Mouse (Mus musculus): ENCODE data around the gene Cc2d1a. TPM values are rescaled to one million over a fixed set of nuclear protein-coding genes. Genes with fewer than 3 reads are reported as not detected.
A peak's percentile ranks its signal among the peaks of the same experiment; 100 is the strongest.

Gene Cc2d1a
- polyA plus RNA-seq, 1 experiment from 2014 or later = 16.9 TPM

GRCm38 (mm10) chr8:84170096-84170495 is 22.4 kb upstream of the Cc2d1a start:
- H3K9ac ChIP-seq = no peak overlapping the region
- no peak overlapping the region for H3K4me2 ChIP-seq (replicated peaks)
- WGBS = 95% methylated on average over 5 of the region's 5 CpGs
- no peaks in the 10 kb centered on the region for H3K9me3 ChIP-seq
- no peak overlapping the region for H3K27ac ChIP-seq
- H3K4me1 ChIP-seq = no peaks in the 10 kb centered on the region
- ATAC-seq (ENCODE audit: low FRiP score, low read depth) = no peak
- no peaks in the 10 kb centered on the region for H3K27me3 ChIP-seq (replicated peaks)
- H3K4me3 ChIP-seq = no peak overlapping the region
- H3K36me3 ChIP-seq = peaks cover 40% of the 10 kb centered on the region

- Histone ChIP-seq H3K4me3 (no peak overlapping the region), H3K9ac (no peak overlapping the region), H3K4me2 (replicated peaks) (no peak overlapping the region), H3K27me3 (replicated peaks) (no peaks in the 10 kb centered on the region), H3K9me3 (no peaks in the 10 kb centered on the region), H3K36me3 (peaks cover 22% of the 10 kb centered on the region), H3K27ac (no peak overlapping the region), H3K4me1 (no peaks in the 10 kb centered on the region)
- WGBS = 93% methylated on average over 2 of the region's 2 CpGs
- no peak for ATAC-seq (ENCODE audit: low FRiP score, low read depth)
Observed at GRCm38 (mm10) chr8:84167696-84168095, 20.0 kb upstream of the Cc2d1a start.

GRCm38 (mm10) chr8:84157620-84158019 is 9.9 kb upstream of the Cc2d1a start:
- H3K9ac ChIP-seq = no peak overlapping the region
- H3K36me3 ChIP-seq = peaks cover 17% of the 10 kb centered on the region
- no peak overlapping the region for H3K4me2 ChIP-seq (replicated peaks)
- 95% methylated on average over 4 of the region's 4 CpGs for WGBS
- no peaks in the 10 kb centered on the region for H3K27me3 ChIP-seq (replicated peaks)
- no peak for ATAC-seq (ENCODE audit: low FRiP score, low read depth)
- H3K4me3 ChIP-seq = no peak overlapping the region
- H3K27ac ChIP-seq = no peak overlapping the region
- H3K9me3 ChIP-seq = no peaks in the 10 kb centered on the region
- H3K4me1 ChIP-seq = no peaks in the 10 kb centered on the region

- 73% methylated on average over 3 of the region's 3 CpGs for WGBS
- Histone ChIP-seq H3K4me3 (no peak overlapping the region), H3K27me3 (replicated peaks) (no peaks in the 10 kb centered on the region), H3K4me2 (replicated peaks) (no peak overlapping the region), H3K36me3 (peaks cover 7% of the 10 kb centered on the region), H3K9ac (no peak overlapping the region), H3K27ac (no peak overlapping the region), H3K4me1 (peaks cover 13% of the 10 kb centered on the region), H3K9me3 (no peaks in the 10 kb centered on the region)
- no peak for ATAC-seq (ENCODE audit: low FRiP score, low read depth)
Observed at GRCm38 (mm10) chr8:84149181-84149580, 1.4 kb upstream of the Cc2d1a start.

GRCm38 (mm10) chr8:84148531-84148850 is 755 bp upstream of the Cc2d1a start:
- Histone ChIP-seq H3K36me3 (peaks cover 14% of the 10 kb centered on the region), H3K9ac (0 out of 2 replicates have a peak overlapping the region, but pooled peaks have one; percentile 73), H3K9me3 (no peaks in the 10 kb centered on the region), H3K27ac (no peak overlapping the region), H3K4me2 (replicated peaks) (peak overlapping the region; percentile 95), H3K4me3 (no peak overlapping the region), H3K4me1 (peaks cover 13% of the 10 kb centered on the region), H3K27me3 (replicated peaks) (no peaks in the 10 kb centered on the region)
- 90% methylated on average over 5 of the region's 5 CpGs for WGBS
- ATAC-seq (ENCODE audit: low FRiP score, low read depth) = 0 out of 2 replicates have a peak, but pooled peaks have one; percentile 6

- Histone ChIP-seq H3K27ac (no peak overlapping the region), H3K9me3 (no peaks in the 10 kb centered on the region), H3K4me1 (peaks cover 13% of the 10 kb centered on the region), H3K4me2 (replicated peaks) (peak overlapping the region; percentile 95), H3K36me3 (peaks cover 26% of the 10 kb centered on the region), H3K4me3 (peak overlapping the region; percentile 52), H3K9ac (peak overlapping the region; percentile 73), H3K27me3 (replicated peaks) (no peaks in the 10 kb centered on the region)
- 8% methylated on average over 14 of the region's 14 CpGs for WGBS
- peak; percentile 62 for ATAC-seq (ENCODE audit: low FRiP score, low read depth)
Observed at GRCm38 (mm10) chr8:84147324-84147766, 391 bp downstream of the Cc2d1a start.

- Histone ChIP-seq H3K4me3 (no peak overlapping the region), H3K27ac (no peak overlapping the region), H3K9me3 (no peaks in the 10 kb centered on the region), H3K9ac (no peak overlapping the region), H3K27me3 (replicated peaks) (no peaks in the 10 kb centered on the region), H3K36me3 (peaks cover 45% of the 10 kb centered on the region), H3K4me1 (peaks cover 13% of the 10 kb centered on the region), H3K4me2 (replicated peaks) (no peak overlapping the region)
- WGBS = 96% methylated on average over 8 of the region's 8 CpGs
- no peak for ATAC-seq (ENCODE audit: low FRiP score, low read depth)
Observed at GRCm38 (mm10) chr8:84144636-84145245, 3.0 kb downstream of the Cc2d1a start.

- Histone ChIP-seq H3K27me3 (replicated peaks) (no peaks in the 10 kb centered on the region), H3K4me2 (replicated peaks) (no peak overlapping the region), H3K9ac (no peak overlapping the region), H3K9me3 (no peaks in the 10 kb centered on the region), H3K27ac (no peak overlapping the region), H3K36me3 (peaks cover 84% of the 10 kb centered on the region), H3K4me3 (no peak overlapping the region), H3K4me1 (no peaks in the 10 kb centered on the region)
- WGBS = 89% methylated on average over 4 of the region's 4 CpGs
- no peak for ATAC-seq (ENCODE audit: low FRiP score, low read depth)
Observed at GRCm38 (mm10) chr8:84140838-84141237, 6.9 kb downstream of the Cc2d1a start.

- no peak overlapping the region for H3K27ac ChIP-seq
- H3K9ac ChIP-seq = no peak overlapping the region
- H3K9me3 ChIP-seq = no peaks in the 10 kb centered on the region
- no peak overlapping the region for H3K4me2 ChIP-seq (replicated peaks)
- no peaks in the 10 kb centered on the region for H3K27me3 ChIP-seq (replicated peaks)
- ATAC-seq (ENCODE audit: low FRiP score, low read depth) = no peak
- whole genome bisulfite sequencing = 93% methylated on average over 3 of the region's 3 CpGs
- H3K36me3 ChIP-seq = peaks cover 97% of the 10 kb centered on the region
- H3K4me3 ChIP-seq = no peak overlapping the region
- no peaks in the 10 kb centered on the region for H3K4me1 ChIP-seq
Observed at GRCm38 (mm10) chr8:84137848-84138247, 9.9 kb downstream of the Cc2d1a start.

- Histone ChIP-seq H3K9ac (no peak overlapping the region), H3K9me3 (no peaks in the 10 kb centered on the region), H3K4me2 (replicated peaks) (no peak overlapping the region), H3K36me3 (peaks cover 55% of the 10 kb centered on the region), H3K27me3 (replicated peaks) (0 out of 2 replicates have a peak, but pooled peaks cover 7% of the 10 kb centered on the region), H3K27ac (no peak overlapping the region), H3K4me3 (no peak overlapping the region), H3K4me1 (no peaks in the 10 kb centered on the region)
- 90% methylated on average over 8 of the region's 8 CpGs for WGBS
- ATAC-seq (ENCODE audit: low FRiP score, low read depth) = no peak
Observed at GRCm38 (mm10) chr8:84132225-84132624, 15.5 kb downstream of the Cc2d1a start.

- H3K9ac ChIP-seq = no peak overlapping the region
- H3K4me1 ChIP-seq = no peaks in the 10 kb centered on the region
- 40% methylated on average over 30 of the region's 30 CpGs for WGBS
- peaks cover 41% of the 10 kb centered on the region for H3K36me3 ChIP-seq
- 0 out of 2 replicates have a peak, but pooled peaks cover 7% of the 10 kb centered on the region for H3K27me3 ChIP-seq (replicated peaks)
- H3K9me3 ChIP-seq = no peaks in the 10 kb centered on the region
- no peak for ATAC-seq (ENCODE audit: low FRiP score, low read depth)
- no peak overlapping the region for H3K4me3 ChIP-seq
- no peak overlapping the region for H3K4me2 ChIP-seq (replicated peaks)
- no peak overlapping the region for H3K27ac ChIP-seq
Observed at GRCm38 (mm10) chr8:84130806-84131205, 16.9 kb downstream of the Cc2d1a start.

- Histone ChIP-seq H3K9ac (no peak overlapping the region), H3K4me2 (replicated peaks) (no peak overlapping the region), H3K9me3 (no peaks in the 10 kb centered on the region), H3K36me3 (peaks cover 16% of the 10 kb centered on the region), H3K4me3 (no peak overlapping the region), H3K27ac (no peak overlapping the region), H3K27me3 (replicated peaks) (0 out of 2 replicates have a peak, but pooled peaks cover 7% of the 10 kb centered on the region), H3K4me1 (no peaks in the 10 kb centered on the region)
- 73% methylated on average over 8 of the region's 8 CpGs for WGBS
- ATAC-seq (ENCODE audit: low FRiP score, low read depth) = no peak
Observed at GRCm38 (mm10) chr8:84128277-84128676, 19.5 kb downstream of the Cc2d1a start.
